Mouse (Mus musculus): ENCODE data around the gene Chl1. TPM values are rescaled to one million over a fixed set of nuclear protein-coding genes. Genes with fewer than 3 reads are reported as not detected.

Gene Chl1
- total RNA-seq, 1 experiment = 0.22 TPM

DNA sequence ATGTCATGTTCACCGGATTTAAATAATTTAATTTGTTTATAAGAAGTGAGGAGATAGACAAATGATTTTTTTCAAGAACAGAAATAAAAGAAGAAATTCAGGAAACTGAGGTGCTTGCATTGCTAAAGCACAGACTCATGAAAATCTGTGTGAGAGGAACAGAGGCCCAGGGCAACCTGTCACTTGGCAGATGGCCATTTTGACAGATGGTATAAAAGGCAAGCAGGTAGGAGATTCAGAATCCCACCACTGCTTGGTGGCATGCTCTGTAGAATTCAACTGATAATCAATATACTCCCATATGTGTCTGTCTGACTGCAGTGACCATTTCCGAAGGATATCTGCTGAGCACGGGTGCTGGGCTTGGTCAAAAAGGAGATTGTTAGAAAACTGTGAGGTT lies 162.7 kb downstream of the Chl1 start:
- Histone ChIP-seq H3K27ac (ENCODE audit: insufficient read depth, low read depth, low read length, poor library complexity, severe bottlenecking) (no peak overlapping the region), H3K4me3 (ENCODE audit: insufficient read depth in 1 of 2, low read depth in 1 of 2, low read length in 2 of 2, poor library complexity in 1 of 2, severe bottlenecking in 1 of 2) (no peak overlapping the region), H3K4me1 (ENCODE audit: control insufficient read depth in 2 of 2, insufficient read depth in 2 of 2, low read length in 2 of 2, poor library complexity in 1 of 2) (no peaks in the 10 kb centered on the region), H3K36me3 (ENCODE audit: control insufficient read depth, insufficient read depth, low read length, poor library complexity, severe bottlenecking) (no peaks in the 10 kb centered on the region), H3K9me3 (ENCODE audit: control insufficient read depth, insufficient read depth, low read depth, low read length) (no peaks in the 10 kb centered on the region), H3K9ac (ENCODE audit: insufficient read depth, low read depth, low read length, poor library complexity, severe bottlenecking) (no peak overlapping the region)
- DNase-seq (ENCODE audit: low read depth, low spot score) = no peak
- in situ Hi-C loops (cut with MboI; ENCODE audit: low sequenced_read_pairs in 2 of 2, unreplicated experiment in 2 of 2) = no loop called here
- TF ChIP-seq ZC3H11A (IDR thresholded peaks at IDR 0.05; ENCODE audit: borderline replicate concordance, low read depth, low read length) = no peak
- no peak for TF ChIP-seq HCFC1 (IDR thresholded peaks at IDR 0.05; ENCODE audit: borderline replicate concordance, insufficient read depth, low read length)
- no peak for TF ChIP-seq ZNF384 (IDR thresholded peaks at IDR 0.05; ENCODE audit: low read depth, low read length)
- no peak for TF ChIP-seq MAFK (IDR thresholded peaks at IDR 0.05; ENCODE audit: insufficient read depth, low read depth, low read length)
- TF ChIP-seq CHD2 (IDR thresholded peaks at IDR 0.05; ENCODE audit: low read depth, low read length) = no peak

DNA sequence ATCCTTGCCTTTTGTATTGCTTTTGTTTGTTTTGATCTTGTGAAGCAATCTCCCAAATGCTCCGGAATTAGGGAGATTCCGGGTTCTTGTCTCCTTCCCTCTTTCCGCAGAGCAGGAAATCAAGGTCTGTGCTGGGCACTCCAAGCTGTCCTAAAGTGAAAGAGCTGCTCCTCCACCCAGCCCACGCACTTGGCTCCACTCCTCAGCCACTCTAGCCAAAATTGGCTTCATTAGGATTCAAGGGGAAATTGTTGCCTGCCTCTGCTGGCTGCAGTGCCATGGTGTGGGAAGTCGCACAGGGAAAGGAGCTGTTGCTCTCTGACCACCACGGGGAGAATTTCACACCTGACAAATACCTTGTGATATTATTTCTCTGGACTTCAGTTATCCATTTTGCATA lies 163.9 kb downstream of the Chl1 start:
- TF ChIP-seq CHD2 (IDR thresholded peaks at IDR 0.05; ENCODE audit: low read depth, low read length) = no peak
- TF ChIP-seq ZC3H11A (IDR thresholded peaks at IDR 0.05; ENCODE audit: borderline replicate concordance, low read depth, low read length) = no peak
- no peak for TF ChIP-seq ZNF384 (IDR thresholded peaks at IDR 0.05; ENCODE audit: low read depth, low read length)
- TF ChIP-seq MAFK (IDR thresholded peaks at IDR 0.05; ENCODE audit: insufficient read depth, low read depth, low read length) = no peak
- TF ChIP-seq HCFC1 (IDR thresholded peaks at IDR 0.05; ENCODE audit: borderline replicate concordance, insufficient read depth, low read length) = no peak
- Histone ChIP-seq H3K36me3 (ENCODE audit: control insufficient read depth, insufficient read depth, low read length, poor library complexity, severe bottlenecking) (no peaks in the 10 kb centered on the region), H3K4me1 (ENCODE audit: control insufficient read depth in 2 of 2, insufficient read depth in 2 of 2, low read length in 2 of 2, poor library complexity in 1 of 2) (no peaks in the 10 kb centered on the region), H3K4me3 (ENCODE audit: insufficient read depth in 1 of 2, low read depth in 1 of 2, low read length in 2 of 2, poor library complexity in 1 of 2, severe bottlenecking in 1 of 2) (no peak overlapping the region), H3K9ac (ENCODE audit: insufficient read depth, low read depth, low read length, poor library complexity, severe bottlenecking) (no peak overlapping the region), H3K9me3 (ENCODE audit: control insufficient read depth, insufficient read depth, low read depth, low read length) (no peaks in the 10 kb centered on the region), H3K27ac (ENCODE audit: insufficient read depth, low read depth, low read length, poor library complexity, severe bottlenecking) (no peak overlapping the region)
- in situ Hi-C loops (cut with MboI; ENCODE audit: low sequenced_read_pairs in 2 of 2, unreplicated experiment in 2 of 2) = no loop called here
- no peak for DNase-seq (ENCODE audit: low read depth, low spot score)

DNA sequence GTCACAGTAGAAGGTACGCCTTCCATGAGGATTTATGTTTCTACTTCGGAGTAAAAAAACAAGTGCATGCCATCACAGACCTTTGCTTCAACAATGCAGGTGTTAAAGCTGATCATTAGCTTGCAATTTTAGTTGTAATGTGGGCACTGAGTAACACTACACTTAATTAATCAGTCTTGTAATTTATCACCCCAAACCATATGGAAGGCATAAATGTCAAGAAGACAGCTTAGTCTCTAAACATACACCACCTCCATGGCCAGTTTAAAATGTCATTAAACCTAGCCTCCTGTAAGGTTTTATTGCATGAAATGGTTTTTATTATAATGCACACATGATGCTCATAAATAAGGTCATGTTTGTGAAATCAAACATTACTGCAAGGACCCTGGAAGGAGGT lies 164.8 kb downstream of the Chl1 start:
- H3K9me3 ChIP-seq (ENCODE audit: control insufficient read depth, insufficient read depth, low read depth, low read length) = no peaks in the 10 kb centered on the region
- TF ChIP-seq MAFK (IDR thresholded peaks at IDR 0.05; ENCODE audit: insufficient read depth, low read depth, low read length) = no peak
- TF ChIP-seq ZC3H11A (IDR thresholded peaks at IDR 0.05; ENCODE audit: borderline replicate concordance, low read depth, low read length) = no peak
- TF ChIP-seq CHD2 (IDR thresholded peaks at IDR 0.05; ENCODE audit: low read depth, low read length) = no peak
- TF ChIP-seq ZNF384 (IDR thresholded peaks at IDR 0.05; ENCODE audit: low read depth, low read length) = no peak
- TF ChIP-seq HCFC1 (IDR thresholded peaks at IDR 0.05; ENCODE audit: borderline replicate concordance, insufficient read depth, low read length) = no peak
- H3K27ac ChIP-seq (ENCODE audit: insufficient read depth, low read depth, low read length, poor library complexity, severe bottlenecking) = no peak overlapping the region
- DNase-seq (ENCODE audit: low read depth, low spot score) = no peak
- no peaks in the 10 kb centered on the region for H3K36me3 ChIP-seq (ENCODE audit: control insufficient read depth, insufficient read depth, low read length, poor library complexity, severe bottlenecking)
- no peak overlapping the region for H3K9ac ChIP-seq (ENCODE audit: insufficient read depth, low read depth, low read length, poor library complexity, severe bottlenecking)
- H3K4me1 ChIP-seq (ENCODE audit: control insufficient read depth in 2 of 2, insufficient read depth in 2 of 2, low read length in 2 of 2, poor library complexity in 1 of 2) = no peaks in the 10 kb centered on the region
- no peak overlapping the region for H3K4me3 ChIP-seq (ENCODE audit: insufficient read depth in 1 of 2, low read depth in 1 of 2, low read length in 2 of 2, poor library complexity in 1 of 2, severe bottlenecking in 1 of 2)
- in situ Hi-C loops (cut with MboI; ENCODE audit: low sequenced_read_pairs in 2 of 2, unreplicated experiment in 2 of 2) = no loop called here

DNA sequence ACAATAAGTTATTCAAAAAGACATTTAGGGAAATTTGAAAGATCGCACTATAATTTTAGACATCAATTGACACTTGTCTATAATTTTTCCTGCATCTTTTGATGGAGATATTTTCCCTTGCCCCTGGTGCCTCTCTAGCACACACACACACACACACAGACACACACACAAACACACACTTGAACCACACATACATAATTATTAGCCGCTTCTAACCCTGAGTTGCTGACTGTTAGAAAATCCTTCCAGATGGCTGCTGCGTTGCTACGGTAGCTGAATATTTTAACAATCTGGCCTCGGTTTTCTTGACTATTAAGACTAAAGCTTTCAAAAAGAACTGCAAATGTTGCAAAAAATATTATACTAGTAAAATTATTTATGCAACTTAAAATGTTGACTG lies 166.3 kb downstream of the Chl1 start:
- Histone ChIP-seq H3K4me3 (ENCODE audit: insufficient read depth in 1 of 2, low read depth in 1 of 2, low read length in 2 of 2, poor library complexity in 1 of 2, severe bottlenecking in 1 of 2) (no peak overlapping the region), H3K9ac (ENCODE audit: insufficient read depth, low read depth, low read length, poor library complexity, severe bottlenecking) (no peak overlapping the region), H3K36me3 (ENCODE audit: control insufficient read depth, insufficient read depth, low read length, poor library complexity, severe bottlenecking) (no peaks in the 10 kb centered on the region), H3K9me3 (ENCODE audit: control insufficient read depth, insufficient read depth, low read depth, low read length) (no peaks in the 10 kb centered on the region), H3K4me1 (ENCODE audit: control insufficient read depth in 2 of 2, insufficient read depth in 2 of 2, low read length in 2 of 2, poor library complexity in 1 of 2) (no peaks in the 10 kb centered on the region), H3K27ac (ENCODE audit: insufficient read depth, low read depth, low read length, poor library complexity, severe bottlenecking) (no peak overlapping the region)
- TF ChIP-seq CHD2 (IDR thresholded peaks at IDR 0.05; ENCODE audit: low read depth, low read length) (no peak), MAFK (IDR thresholded peaks at IDR 0.05; ENCODE audit: insufficient read depth, low read depth, low read length) (no peak), ZNF384 (IDR thresholded peaks at IDR 0.05; ENCODE audit: low read depth, low read length) (no peak), ZC3H11A (IDR thresholded peaks at IDR 0.05; ENCODE audit: borderline replicate concordance, low read depth, low read length) (no peak), HCFC1 (IDR thresholded peaks at IDR 0.05; ENCODE audit: borderline replicate concordance, insufficient read depth, low read length) (no peak)
- in situ Hi-C loops (cut with MboI; ENCODE audit: low sequenced_read_pairs in 2 of 2, unreplicated experiment in 2 of 2) = no loop called here
- DNase-seq (ENCODE audit: low read depth, low spot score) = no peak

DNA sequence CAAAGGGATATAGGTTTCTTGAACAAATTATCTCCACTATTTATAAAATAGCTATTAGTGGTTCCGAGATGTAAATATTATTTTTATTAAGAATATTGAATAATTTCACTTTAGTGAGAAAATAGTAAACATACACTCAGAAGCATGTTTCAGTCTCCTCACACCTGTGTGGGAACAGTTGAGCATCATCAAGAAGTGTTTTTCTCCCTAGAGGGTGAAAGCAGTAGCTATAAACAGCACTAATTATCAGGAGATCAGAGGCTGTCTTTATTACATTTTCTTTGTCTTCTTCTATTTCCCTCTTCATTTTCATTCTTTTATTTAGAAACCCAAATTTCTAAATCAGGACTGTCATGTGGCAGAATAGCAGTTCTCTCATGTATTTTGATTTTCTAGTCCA lies 166.7 kb downstream of the Chl1 start:
- Histone ChIP-seq H3K4me3 (ENCODE audit: insufficient read depth in 1 of 2, low read depth in 1 of 2, low read length in 2 of 2, poor library complexity in 1 of 2, severe bottlenecking in 1 of 2) (no peak overlapping the region), H3K9ac (ENCODE audit: insufficient read depth, low read depth, low read length, poor library complexity, severe bottlenecking) (no peak overlapping the region), H3K36me3 (ENCODE audit: control insufficient read depth, insufficient read depth, low read length, poor library complexity, severe bottlenecking) (no peaks in the 10 kb centered on the region), H3K27ac (ENCODE audit: insufficient read depth, low read depth, low read length, poor library complexity, severe bottlenecking) (no peak overlapping the region), H3K9me3 (ENCODE audit: control insufficient read depth, insufficient read depth, low read depth, low read length) (no peaks in the 10 kb centered on the region), H3K4me1 (ENCODE audit: control insufficient read depth in 2 of 2, insufficient read depth in 2 of 2, low read length in 2 of 2, poor library complexity in 1 of 2) (no peaks in the 10 kb centered on the region)
- DNase-seq (ENCODE audit: low read depth, low spot score) = no peak
- in situ Hi-C loops (cut with MboI; ENCODE audit: low sequenced_read_pairs in 2 of 2, unreplicated experiment in 2 of 2) = no loop called here
- TF ChIP-seq ZC3H11A (IDR thresholded peaks at IDR 0.05; ENCODE audit: borderline replicate concordance, low read depth, low read length) = no peak
- TF ChIP-seq HCFC1 (IDR thresholded peaks at IDR 0.05; ENCODE audit: borderline replicate concordance, insufficient read depth, low read length) = no peak
- no peak for TF ChIP-seq MAFK (IDR thresholded peaks at IDR 0.05; ENCODE audit: insufficient read depth, low read depth, low read length)
- no peak for TF ChIP-seq CHD2 (IDR thresholded peaks at IDR 0.05; ENCODE audit: low read depth, low read length)
- TF ChIP-seq ZNF384 (IDR thresholded peaks at IDR 0.05; ENCODE audit: low read depth, low read length) = no peak

Measured in ES-E14 (cell line).